Mouse (Mus musculus) effector memory CD4-positive, alpha-beta T cell, adult 7 months (primary cell): ENCODE results near the gene Tns4. TPM values are rescaled to one million over a fixed set of nuclear protein-coding genes. Genes with fewer than 3 reads are reported as not detected.

Experiments used
- polyA plus RNA-seq: library from polyadenylated mRNA; unstranded; fragments of 100-300 nt; shearing (Covaris generic); gene quantifications from one replicate; pipeline ENCODE4 v1.2.1, GENCODE M21; 2017

Tns4 gene
- not detected for polyA plus RNA-seq

DNA sequence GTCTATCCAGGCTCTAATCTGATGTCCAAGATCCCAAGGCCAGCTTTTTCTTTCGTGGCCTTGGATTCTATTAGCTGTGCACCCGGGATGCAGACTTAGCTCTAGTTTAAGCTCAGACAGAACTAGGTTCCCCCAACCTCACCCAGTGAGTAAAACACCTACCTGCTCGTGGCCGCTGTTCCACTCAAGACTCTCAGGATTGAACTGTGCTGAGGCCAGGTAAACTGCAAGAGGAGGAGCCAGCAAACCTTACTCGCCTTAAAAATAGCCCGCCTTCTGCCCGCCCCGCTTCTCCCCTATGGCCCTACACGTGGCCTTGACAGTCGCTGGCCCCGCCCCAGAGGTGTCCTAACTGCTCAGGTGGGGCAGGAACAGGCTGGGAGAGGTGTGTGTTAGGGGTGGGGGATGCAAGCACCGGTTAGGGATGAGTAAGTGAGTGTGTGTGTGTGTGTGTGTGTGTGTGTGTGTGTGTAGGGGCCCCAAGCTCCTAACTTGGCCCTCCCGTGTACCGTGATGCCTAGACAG lies at the start of gene Tns4:
Tns4 (minus strand) TSS at position 230 of the 525 bp plus-strand sequence.

DNA sequence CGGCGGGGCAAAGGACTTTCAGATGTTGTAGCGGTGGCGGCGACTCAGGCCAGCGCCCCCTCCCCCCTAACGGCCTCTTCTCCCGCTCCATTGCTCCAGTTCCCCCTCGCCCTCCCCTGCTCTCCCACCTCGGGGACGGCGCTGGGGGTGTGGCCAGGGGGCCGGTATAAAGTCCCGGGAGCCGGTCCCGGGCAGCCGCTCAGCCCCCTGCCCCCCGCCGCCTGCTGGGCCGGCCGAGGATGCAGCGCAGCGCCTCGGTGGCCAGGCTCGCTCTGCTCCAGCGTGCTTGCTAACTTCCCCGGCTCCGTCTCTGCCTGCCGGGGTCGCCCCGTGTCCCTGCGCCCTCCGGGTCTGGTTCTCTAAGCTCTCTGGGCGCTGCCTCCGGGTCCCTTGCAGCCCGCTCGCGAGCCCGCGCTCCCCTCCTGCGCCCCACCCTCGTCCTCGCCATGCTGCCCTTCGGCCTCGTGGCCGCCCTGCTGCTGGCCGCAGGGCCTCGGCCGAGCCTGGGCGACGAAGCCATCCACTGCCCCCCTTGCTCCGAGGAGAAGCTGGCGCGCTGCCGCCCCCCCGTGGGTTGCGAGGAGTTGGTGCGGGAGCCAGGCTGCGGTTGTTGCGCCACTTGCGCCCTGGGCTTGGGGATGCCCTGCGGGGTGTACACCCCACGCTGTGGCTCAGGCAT lies 47.9 kb downstream of the Tns4 start, which contains the start of gene Igfbp4:
Igfbp4 (plus strand) TSS at position 194 of the 679 bp plus-strand sequence.

DNA sequence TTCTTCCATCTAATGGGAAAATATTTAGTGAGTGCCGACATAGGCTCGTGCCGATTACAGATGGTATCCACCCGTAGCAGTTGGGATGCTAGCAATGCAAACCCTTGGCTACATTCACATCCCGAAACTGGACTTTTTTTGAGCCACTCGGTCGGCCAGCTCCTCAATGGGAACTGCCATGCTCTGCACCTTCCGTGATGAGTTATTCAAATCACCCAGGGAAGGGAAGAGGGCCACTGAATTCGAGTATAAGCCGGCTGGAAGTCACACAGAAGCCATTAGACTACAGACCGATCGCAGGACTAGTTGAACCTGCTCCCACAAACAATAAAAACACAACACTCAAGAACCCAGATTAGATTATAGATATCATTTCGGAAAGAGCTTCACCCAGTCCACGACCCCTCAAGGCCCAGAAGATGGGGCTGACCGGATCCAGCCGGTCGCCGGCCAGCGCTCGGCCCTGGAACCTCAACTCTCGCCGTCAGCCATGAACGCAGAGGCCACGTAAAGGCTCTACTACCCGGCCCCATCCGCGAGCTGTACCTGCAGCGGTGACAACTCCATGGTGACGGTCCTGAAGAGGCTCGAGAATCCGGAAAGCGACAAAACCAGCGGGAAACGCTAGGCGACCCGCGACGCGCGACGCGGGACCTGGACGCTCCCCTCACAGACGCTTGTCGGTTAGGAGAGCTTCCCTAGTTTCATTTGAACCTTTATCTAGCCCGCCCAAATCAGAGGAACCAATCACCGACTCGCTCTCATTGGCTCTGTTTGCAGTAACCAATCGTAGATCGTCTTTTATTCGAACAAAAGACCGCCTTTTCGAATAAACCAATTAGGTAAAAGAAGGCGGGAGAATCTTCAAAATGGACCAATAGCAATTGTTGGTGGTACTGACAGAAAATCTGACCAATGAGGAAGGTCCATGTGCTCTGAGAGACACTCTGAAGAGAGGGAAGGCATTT lies 65.3 kb downstream of the Tns4 start, which contains the start of gene Top2a:
Top2a (minus strand) TSS at position 690 of the 968 bp plus-strand sequence.

Other genes starting within 250 kb of the Tns4 start
- 3.4 TPM for gene Wipf2, start 225.7 kb downstream of the Tns4 start, polyA plus RNA-seq
- not detected for gene Cdc6, start 181.5 kb downstream of the Tns4 start, polyA plus RNA-seq
- gene Rara, start 161.5 kb downstream of the Tns4 start, polyA plus RNA-seq: 61.3 TPM
- not detected for gene Gjd3, start 106.3 kb downstream of the Tns4 start, polyA plus RNA-seq
- 4.9 TPM for gene Top2a, start 65.1 kb downstream of the Tns4 start, polyA plus RNA-seq
- not detected for gene Igfbp4, start 48.1 kb downstream of the Tns4 start, polyA plus RNA-seq
- gene Ccr7, start 65.8 kb upstream of the Tns4 start, polyA plus RNA-seq: 296 TPM
- gene Smarce1, start 141.7 kb upstream of the Tns4 start, polyA plus RNA-seq: 193 TPM
- gene Krt222, start 154.8 kb upstream of the Tns4 start, polyA plus RNA-seq: not detected
- not detected for gene Krt24, start 196.0 kb upstream of the Tns4 start, polyA plus RNA-seq
- 0.49 TPM for gene Krt25, start 233.6 kb upstream of the Tns4 start, polyA plus RNA-seq
- 0.11 TPM for gene Krt26, start 248.7 kb upstream of the Tns4 start, polyA plus RNA-seq